Mouse (Mus musculus): ENCODE data around the gene Shf.

DNA sequence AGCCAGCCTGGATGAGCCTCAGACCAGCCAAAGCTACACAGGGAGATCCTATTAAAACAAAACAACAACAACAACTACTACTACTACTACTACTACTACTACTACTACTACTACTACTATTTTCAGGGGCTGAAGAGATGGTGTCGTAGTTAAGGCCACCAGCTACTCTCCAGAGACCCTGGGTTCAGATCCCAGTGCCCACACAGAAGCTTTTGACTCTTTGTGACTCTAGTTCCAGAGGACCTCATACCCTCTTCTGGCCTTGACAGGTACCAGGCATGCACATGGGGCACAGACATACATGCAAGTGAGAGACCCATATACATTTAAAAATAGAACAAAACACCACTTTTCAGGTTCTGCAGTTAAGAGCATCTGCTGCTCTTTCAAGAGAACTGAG is 3.6 kb upstream of the Shf start:
- TF ChIP-seq CTCF (conservative IDR thresholded peaks at IDR 0.05 in 1 of 2, IDR thresholded peaks at IDR 0.05 in 1 of 2; ENCODE audit: low read depth in 2 of 2, low read length in 2 of 2) (no peak), MYC (IDR thresholded peaks at IDR 0.05; ENCODE audit: low read depth, low read length) (no peak), MAX (IDR thresholded peaks at IDR 0.05; ENCODE audit: low read length) (no peak), MAFK (IDR thresholded peaks at IDR 0.05; ENCODE audit: insufficient replicate concordance, low read length) (no peak), JUN (IDR thresholded peaks at IDR 0.05; ENCODE audit: insufficient read depth, low read depth, low read length) (no peak), USF1 (IDR thresholded peaks at IDR 0.05; ENCODE audit: low read depth, low read length) (no peak)

All from CH12.LX (cell line).